Mouse (Mus musculus) yolk sac, embryonic 10.5 days (tissue): ENCODE data around the gene Crtac1.

Experiments used
- DNase-seq: peaks from one replicate; pipeline ENCODE4 v3.0.0-alpha.2; 2017; ENCODE audit warnings: low spot score

The Crtac1 gene

DNA sequence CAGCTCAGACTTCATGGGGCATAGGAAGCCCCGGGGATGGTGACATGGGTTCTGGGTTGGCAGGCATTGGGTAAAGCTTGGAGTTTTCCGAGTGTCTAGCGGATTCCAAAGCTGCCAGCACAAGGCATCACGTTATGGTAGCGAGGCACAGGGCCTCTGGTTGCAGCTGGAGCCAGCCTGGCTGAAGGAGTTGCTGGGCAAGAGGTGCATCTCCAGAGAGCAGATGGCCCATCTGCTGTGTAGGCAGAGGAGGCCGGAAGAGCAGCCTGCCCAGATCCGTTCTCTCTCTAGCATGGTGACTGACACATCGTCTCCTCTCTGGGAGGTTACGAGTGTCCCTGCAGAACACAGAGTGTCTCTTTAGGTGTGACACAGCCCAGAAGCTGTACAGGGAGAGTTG lies 103.4 kb downstream of the Crtac1 start:
- no peak for DNase-seq

GRCm38 (mm10) chr19:42325894-42326293 lies 105.7 kb downstream of the Crtac1 start:
- DNase-seq, result peak; percentile 62

- no peak for DNase-seq
Observed at GRCm38 (mm10) chr19:42322357-42323090, 109.1 kb downstream of the Crtac1 start.

- no peak for DNase-seq
Observed at GRCm38 (mm10) chr19:42321936-42322335, 109.6 kb downstream of the Crtac1 start.

DNA sequence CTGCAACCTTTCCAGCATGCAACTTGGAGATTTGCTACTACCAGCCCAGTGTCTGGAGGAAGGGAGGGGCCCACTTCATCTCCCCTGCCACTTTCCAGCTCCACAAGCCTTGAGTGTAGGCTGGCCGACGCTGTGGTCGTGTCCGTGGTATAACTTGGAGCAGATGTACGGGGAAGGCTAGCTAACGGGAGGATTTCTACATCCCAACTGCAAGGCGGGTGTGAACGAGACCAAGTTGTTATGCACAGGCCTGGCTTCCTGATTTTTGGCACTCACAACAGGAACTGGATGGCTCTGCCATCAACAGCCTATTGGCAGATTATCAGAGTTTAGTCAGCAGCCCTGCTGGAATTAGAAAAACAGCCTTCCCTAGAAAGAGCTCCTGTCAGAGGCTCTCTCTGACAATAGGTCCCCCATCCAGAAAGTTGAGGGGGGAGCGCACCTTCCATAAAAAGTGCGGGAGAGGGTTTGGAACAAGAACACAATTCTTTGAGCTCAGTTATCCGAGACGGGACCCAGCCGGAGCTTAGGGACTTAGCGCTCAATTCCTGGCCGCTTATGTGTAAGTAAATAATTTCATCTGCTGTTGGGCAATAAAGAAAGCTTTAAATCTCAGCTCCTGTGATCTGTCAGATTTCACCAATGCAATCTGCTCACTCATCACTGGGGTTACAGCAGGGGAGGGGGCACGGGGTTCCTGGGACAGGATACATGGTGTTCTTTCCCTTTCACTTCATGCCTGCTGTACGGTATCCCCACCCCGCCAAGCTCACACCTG lies 113.7 kb downstream of the Crtac1 start:
- DNase-seq, result no peak

- no peak for DNase-seq
Observed at GRCm38 (mm10) chr19:42316998-42317397, 114.6 kb downstream of the Crtac1 start.

GRCm38 (mm10) chr19:42316525-42316924 lies 115.1 kb downstream of the Crtac1 start:
- no peak for DNase-seq

- DNase-seq, result peak; percentile 43
Observed at GRCm38 (mm10) chr19:42315914-42316313, 115.7 kb downstream of the Crtac1 start.

DNA sequence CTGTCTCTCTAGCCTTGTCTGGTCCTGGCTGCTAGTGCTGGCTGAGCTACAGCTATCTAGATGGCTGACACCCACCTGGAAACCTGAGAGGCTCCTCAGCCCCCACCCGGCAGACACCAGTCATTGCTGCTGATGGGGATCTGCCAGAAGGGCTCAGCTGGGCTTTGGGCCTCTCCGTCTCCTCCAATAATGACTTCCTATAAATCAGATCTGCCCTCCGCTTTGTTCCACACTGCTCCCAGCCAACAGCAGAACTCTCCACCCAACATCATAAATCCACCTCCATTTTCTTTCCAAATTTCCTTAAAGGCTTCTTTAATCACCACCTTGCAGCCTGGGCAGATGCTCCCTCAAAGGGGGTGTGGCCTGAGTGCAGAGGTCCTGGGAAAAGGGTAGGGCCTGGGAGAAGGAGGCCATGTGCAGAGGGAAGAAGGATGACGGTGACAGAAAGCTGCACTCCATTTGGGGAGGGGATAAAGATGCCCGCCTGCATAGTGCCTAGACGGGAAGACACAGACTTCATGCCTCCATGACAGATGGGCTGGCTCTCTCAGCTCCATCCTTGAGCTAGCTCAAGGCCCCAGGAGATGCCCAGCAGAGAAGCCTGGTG lies 116.4 kb downstream of the Crtac1 start:
- no peak for DNase-seq

DNA sequence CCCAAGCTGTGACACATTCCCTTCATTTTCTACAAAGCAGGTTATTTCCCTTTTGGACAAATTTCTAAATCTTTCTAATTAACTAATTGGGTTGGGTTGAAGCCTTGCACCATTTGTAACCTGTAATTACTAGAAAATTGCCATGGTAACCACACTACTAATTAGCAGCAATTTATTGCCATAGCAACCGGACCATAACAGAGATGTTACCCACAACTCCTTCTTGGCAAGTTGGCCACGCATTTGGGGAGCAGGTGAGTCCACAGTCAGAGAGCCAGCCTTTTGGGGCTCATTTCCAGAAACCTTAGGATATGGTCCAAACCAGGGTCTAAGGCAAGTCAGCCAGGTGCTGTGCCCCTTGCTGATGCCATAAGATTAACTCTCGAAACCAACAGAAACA lies 119.4 kb downstream of the Crtac1 start:
- no peak for DNase-seq

DNA sequence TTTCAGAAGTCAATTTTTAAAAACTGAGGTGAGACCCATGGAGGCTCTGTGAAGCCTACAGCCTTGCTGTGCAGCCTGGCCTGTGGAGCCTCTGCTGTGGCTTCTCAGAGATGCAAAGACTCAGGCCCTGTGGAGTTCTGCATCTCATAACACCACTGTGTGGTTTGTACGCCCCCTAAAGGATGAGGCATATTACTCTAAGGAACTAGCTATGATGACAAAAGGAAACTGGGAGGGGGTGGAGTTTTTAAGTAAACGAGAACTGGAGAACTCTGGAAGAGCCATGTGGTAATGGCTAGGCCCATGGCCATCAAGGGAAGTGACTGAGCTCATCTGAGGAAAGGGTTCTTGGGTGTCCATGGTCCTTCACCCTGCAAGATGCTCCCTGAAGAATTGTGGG lies 120.3 kb downstream of the Crtac1 start:
- DNase-seq, result no peak

DNA sequence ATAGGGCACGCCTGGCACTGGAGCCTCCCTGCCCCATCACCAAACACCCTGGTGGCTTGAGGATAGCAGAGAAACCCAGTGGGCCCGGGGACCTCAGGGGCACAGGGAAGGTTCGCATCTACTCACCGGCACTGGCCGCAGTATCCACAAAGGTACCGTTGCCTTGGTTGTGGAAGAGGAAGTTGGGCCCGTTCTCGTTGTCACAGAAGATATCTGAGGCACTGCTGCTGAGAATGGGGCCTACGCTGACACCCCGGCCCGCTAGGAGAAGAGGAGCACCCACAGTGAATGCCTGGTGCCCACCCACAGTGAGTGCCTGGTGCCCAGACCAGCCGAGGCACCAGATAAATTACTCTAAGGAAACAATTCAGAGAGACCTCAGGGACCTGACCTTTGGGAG lies 122.7 kb downstream of the Crtac1 start:
- DNase-seq, result no peak

DNA sequence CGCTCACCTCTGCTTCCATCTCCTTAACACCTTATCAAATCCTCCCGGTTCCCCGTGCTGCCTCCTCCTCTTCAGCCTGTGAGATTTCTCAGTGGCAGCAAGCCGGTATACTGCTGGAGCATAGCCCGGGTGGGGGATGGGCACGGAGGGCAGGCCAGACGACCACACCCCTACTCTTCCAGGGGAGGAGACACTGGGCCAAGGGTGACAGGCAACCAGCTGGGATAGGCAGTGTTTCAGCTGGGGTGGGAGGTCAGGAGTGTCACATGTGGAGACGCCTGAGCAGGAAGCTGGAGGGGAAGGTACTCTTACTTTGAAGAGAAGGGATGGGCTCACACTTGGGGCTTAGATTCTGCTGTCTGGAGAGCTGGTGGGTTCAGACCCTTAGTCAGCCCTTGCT lies 124.6 kb downstream of the Crtac1 start:
- peak; percentile 8 for DNase-seq

DNA sequence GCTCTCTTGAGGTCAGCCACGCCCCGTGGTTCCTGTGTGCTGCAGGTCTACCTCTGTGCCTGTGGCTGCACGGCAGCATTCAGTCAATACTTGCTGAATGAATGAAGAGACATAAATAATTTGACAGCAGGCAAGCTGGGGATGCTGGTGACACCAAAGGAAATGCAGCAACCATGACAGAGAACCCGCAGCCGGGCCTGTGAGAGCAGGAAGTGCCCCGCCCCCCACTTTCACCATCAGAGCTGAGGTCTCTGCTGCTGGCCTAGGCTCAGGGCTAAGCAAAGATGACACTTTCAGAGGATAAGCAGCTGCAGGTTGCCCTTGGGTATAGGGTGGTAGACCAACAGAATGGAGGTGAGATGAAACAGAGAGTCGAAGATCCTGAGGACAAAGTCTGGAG lies 125.4 kb downstream of the Crtac1 start:
- no peak for DNase-seq

GRCm38 (mm10) chr19:42305746-42306145 lies 125.8 kb downstream of the Crtac1 start:
- DNase-seq, result no peak

DNA sequence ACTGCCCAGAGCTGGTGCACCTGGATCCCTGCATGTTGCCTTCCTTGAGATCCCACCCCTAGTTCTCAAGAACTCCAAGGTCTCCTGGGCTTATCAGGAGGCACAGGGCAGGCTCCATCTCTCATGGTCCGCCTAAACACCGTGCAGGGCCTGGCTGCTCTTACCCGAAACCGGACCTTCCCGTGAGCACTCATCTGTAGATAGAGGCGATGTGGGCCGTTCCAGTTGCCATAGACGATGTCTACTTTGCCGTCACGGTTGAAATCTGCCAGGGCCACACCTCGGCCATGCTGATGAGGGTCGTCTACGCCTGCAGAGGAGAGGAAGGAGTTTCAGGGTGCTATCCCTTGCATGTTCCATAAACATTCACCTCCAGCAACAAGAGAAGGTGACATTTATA lies 127.1 kb downstream of the Crtac1 start:
- DNase-seq, result no peak

GRCm38 (mm10) chr19:42303210-42303813 lies 128.3 kb downstream of the Crtac1 start:
- DNase-seq, result no peak

- no peak for DNase-seq
Observed at GRCm38 (mm10) chr19:42293216-42293615, 138.4 kb downstream of the Crtac1 start.

GRCm38 (mm10) chr19:42292106-42292505 lies 139.5 kb downstream of the Crtac1 start:
- DNase-seq, result no peak

GRCm38 (mm10) chr19:42290954-42291661 lies 140.5 kb downstream of the Crtac1 start:
- no peak for DNase-seq

DNA sequence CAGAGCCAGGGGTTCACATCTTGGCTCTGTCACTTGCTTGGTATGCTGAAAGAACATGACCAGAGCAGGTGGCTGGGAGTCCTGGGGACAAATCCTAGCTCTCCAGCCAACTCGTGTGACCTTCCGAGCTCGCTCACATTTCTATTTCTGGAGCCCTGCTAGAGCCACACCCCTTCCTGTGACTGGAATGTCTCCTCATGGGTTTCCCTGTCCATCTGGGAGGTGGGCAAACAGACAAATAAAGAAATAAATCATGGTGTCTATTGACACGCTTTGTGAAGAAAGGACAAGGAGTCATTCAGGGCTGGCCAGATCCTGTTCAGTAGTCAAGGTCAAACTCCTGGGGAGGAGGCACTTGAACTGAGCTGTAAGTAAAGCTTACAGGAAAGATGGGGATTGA lies 143.2 kb downstream of the Crtac1 start:
- no peak for DNase-seq

GRCm38 (mm10) chr19:42284178-42284577 lies 147.4 kb downstream of the Crtac1 start:
- no peak for DNase-seq
